Mouse (Mus musculus) fibroblast of lung, adult 2 months (primary cell): ENCODE measurements around the gene Slc12a4.

ENCODE experiments used
- DNase-seq: peaks from one replicate; pipeline ENCODE4 v3.0.0-alpha.2; 2011; ENCODE audit warnings: low read depth

The Slc12a4 gene

GRCm38 (mm10) chr8:105969367-105969766 lies 3.5 kb upstream of the Slc12a4 start:
- no peak for DNase-seq

- no peak for DNase-seq
Measured at GRCm38 (mm10) chr8:105966692-105967311, 905 bp upstream of the Slc12a4 start.

GRCm38 (mm10) chr8:105965266-105965904 lies 512 bp downstream of the Slc12a4 start:
- DNase-seq, result no peak

GRCm38 (mm10) chr8:105964506-105965265 lies 1.2 kb downstream of the Slc12a4 start:
- DNase-seq, result no peak

GRCm38 (mm10) chr8:105961536-105961935 lies 4.4 kb downstream of the Slc12a4 start:
- DNase-seq, result no peak

- no peak for DNase-seq
Measured at GRCm38 (mm10) chr8:105961101-105961500, 4.8 kb downstream of the Slc12a4 start.

GRCm38 (mm10) chr8:105959350-105959749 lies 6.5 kb downstream of the Slc12a4 start:
- DNase-seq, result no peak

- DNase-seq, result peak; percentile 90
Measured at GRCm38 (mm10) chr8:105957813-105958212, 8.1 kb downstream of the Slc12a4 start.

- DNase-seq, result peak; percentile 99
Measured at GRCm38 (mm10) chr8:105956556-105956955, 9.3 kb downstream of the Slc12a4 start.

- DNase-seq, result peak; percentile 96
Measured at GRCm38 (mm10) chr8:105951057-105951659, 14.7 kb downstream of the Slc12a4 start.

GRCm38 (mm10) chr8:105949350-105949749 lies 16.5 kb downstream of the Slc12a4 start:
- DNase-seq, result no peak

GRCm38 (mm10) chr8:105943321-105943739 lies 22.6 kb downstream of the Slc12a4 start, which contains the start of gene Lcat:
Gene Lcat, minus strand, starts transcription at chr8:105943382.
- no peak for DNase-seq

- no peak for DNase-seq
Measured at GRCm38 (mm10) chr8:105942542-105942941, 23.4 kb downstream of the Slc12a4 start.

GRCm38 (mm10) chr8:105942026-105942425 lies 23.9 kb downstream of the Slc12a4 start:
- no peak for DNase-seq

- no peak for DNase-seq
Measured at GRCm38 (mm10) chr8:105938306-105938669, 27.6 kb downstream of the Slc12a4 start, which contains the start of gene Psmb10. Gene Psmb10, minus strand, starts transcription at chr8:105938444.

GRCm38 (mm10) chr8:105937496-105938305 lies 28.2 kb downstream of the Slc12a4 start:
- DNase-seq, result no peak

GRCm38 (mm10) chr8:105936866-105937475 lies 28.9 kb downstream of the Slc12a4 start:
- DNase-seq, result peak; percentile 67

GRCm38 (mm10) chr8:105935863-105936603 lies 29.9 kb downstream of the Slc12a4 start:
- DNase-seq, result no peak

GRCm38 (mm10) chr8:105935105-105935504 lies 30.8 kb downstream of the Slc12a4 start:
- no peak for DNase-seq

GRCm38 (mm10) chr8:105933762-105934161 lies 32.1 kb downstream of the Slc12a4 start, which contains the start of gene Ctrl:
Gene Ctrl, minus strand, starts transcription at chr8:105933862.
- DNase-seq, result no peak
